Mouse (Mus musculus): ENCODE data around the gene Slc35d1.
"Not testable (repeated sequence)": the region's sequence is repeated elsewhere in the genome, so short reads cannot be mapped to it uniquely, and the experiment has no call there.

Gene Slc35d1

GRCm38 (mm10) chr4:103188786-103189640, 26.0 kb downstream of the Slc35d1 start:
- no peak for DNase-seq (ENCODE audit: low spot score)

DNA sequence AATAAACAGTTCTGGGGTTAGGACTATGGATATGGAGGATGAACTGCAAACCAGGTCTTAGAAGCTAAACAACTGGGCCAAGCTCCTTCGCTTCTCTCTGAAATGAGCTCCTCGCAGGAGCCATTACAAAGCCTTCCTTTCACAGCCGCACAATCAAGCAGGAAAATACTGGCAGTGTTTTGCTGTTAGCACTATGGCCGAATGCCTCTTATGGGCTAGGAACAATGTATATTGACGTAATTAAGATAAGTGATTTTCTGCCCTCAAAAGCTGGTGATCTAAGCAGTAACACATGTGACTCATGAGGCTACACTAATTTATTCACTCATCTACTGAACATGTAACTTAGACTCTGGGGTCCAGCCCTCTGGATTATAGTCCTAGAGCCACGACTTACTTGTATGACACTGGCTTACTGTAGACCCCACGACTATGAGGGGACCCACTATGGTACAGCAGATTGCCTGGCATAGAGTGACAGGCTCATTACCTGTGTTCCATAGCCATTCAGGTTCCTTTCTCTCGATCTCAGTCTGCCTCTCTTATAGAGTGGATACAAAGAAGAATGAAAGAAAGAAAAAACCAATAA, 34.6 kb downstream of the Slc35d1 start:
- peak; percentile 13 for DNase-seq (ENCODE audit: low spot score)

DNA sequence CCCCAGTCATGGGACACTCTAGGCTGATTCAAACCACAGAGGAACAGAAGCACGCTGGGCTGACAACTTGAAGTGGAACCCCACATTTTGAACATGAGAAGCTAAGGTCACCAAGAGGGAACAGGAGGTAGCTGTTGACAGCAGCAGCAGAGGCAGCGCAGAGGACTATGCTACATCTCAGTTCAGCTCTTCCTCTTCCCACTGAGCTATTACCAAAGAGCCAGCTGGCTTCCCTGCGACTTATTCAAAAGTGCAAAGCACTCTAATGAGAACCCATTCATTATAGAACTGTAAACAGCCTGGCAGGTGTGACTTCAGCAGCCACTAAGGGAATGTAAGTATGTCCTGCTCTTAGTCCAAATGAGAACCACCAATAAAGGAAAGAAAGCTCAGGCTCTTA, 35.4 kb downstream of the Slc35d1 start:
- no peak for DNase-seq (ENCODE audit: low spot score)

GRCm38 (mm10) chr4:103178635-103179318, 36.2 kb downstream of the Slc35d1 start:
- no peak for DNase-seq (ENCODE audit: low spot score)

DNA sequence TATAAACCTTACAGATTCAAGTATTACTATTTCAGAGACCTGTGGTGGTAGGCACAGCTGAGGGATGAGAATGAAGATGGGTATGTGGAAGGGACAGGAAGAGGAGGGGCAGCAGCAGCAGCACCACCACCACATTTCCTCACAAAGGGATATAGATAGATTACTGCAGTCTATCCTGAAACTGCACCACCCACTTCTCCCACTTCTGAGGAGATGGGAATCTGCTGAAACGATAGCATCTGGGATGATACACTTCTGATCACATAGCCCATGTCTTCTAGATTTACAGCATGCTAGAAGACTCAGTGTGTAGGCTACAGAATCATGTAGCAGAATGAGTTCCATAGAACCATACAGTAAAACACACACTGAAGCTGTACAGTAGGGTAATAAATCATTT, 37.3 kb downstream of the Slc35d1 start:
- no peak for DNase-seq (ENCODE audit: low spot score)

- no peak for DNase-seq (ENCODE audit: low spot score)
Measured at GRCm38 (mm10) chr4:103174001-103174400, 41.0 kb downstream of the Slc35d1 start.

DNA sequence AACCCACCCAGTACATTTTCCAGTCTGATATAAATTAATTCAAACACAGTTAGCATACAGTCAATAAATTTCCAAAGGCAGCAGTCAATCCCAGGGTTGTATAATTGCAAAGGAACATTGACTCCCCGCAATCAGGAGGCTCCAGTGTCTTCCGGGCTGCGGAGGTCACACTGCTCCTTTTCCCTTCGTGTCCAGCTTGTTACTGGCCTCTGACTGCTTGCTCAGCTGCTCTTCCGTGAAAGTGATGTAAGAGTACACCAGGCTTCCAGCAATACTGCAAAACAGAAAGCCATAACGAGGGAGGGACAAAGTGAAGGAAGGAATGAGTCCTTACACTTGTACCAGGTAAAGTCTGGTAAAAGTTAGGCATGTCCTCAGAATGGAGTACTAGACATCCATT, 41.5 kb downstream of the Slc35d1 start:
- no peak for DNase-seq (ENCODE audit: low spot score)

DNA sequence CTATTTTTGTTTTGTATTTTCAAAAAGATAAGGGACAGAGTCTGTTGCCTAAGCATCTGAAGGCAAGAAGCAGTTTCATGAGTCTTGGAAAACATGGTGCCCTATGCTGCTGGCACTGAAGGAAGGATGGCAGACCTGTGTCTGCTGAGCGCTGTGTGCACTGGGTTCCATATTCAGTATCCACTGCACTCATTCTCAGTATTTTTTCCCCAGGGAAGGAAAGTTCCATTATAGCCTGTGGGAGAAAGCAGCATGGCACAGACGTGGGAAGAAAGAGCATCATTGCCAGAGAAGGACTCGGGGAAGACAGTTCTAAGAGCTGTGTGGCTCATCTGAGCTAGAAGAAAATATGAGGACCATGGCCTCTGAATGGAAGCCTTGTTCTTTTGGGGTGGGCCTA, 43.7 kb downstream of the Slc35d1 start:
- DNase-seq (ENCODE audit: low spot score), result no peak

GRCm38 (mm10) chr4:103166198-103166597, 48.8 kb downstream of the Slc35d1 start:
- DNase-seq (ENCODE audit: low spot score), result not testable (repeated sequence)

DNA sequence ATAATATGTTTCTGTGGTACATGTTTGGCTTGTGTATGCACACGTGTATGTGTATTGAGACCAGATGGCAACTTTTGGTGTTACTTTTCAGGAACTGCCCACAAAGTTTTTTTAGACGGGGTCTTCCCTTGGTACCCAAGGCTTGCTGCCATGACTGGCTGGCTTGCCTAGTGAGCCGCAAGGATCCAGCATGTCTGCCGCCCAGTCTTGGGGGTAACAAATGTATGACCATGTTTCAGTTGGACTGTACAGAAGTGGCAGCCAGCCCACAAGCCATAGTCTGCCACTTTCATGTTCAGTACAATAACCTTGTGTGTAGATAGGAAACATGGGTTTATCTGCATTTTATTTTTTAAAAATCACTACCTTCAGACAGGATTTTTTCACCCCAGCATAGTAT, 56.2 kb downstream of the Slc35d1 start:
- DNase-seq (ENCODE audit: low spot score), result no peak

DNA sequence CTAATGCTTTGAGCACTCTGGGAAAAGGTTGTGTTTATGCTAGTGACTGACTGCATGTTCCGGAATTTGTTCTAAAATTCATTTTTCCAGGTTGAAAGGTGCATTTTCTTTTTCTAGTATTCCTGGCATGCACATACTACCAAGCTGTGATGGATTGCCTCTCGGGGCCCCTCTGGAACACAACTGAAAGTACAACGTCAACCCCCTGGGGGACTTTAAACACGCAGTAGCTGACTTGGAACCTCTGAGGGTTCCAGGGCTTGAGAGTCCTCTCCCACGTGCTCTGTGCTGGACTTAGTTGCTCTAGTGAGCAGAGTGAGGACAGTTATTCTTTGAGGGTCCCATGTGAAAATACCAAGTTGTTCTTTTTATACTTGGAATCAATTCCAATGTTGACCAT, 63.0 kb downstream of the Slc35d1 start:
- no peak for DNase-seq (ENCODE audit: low spot score)

DNA sequence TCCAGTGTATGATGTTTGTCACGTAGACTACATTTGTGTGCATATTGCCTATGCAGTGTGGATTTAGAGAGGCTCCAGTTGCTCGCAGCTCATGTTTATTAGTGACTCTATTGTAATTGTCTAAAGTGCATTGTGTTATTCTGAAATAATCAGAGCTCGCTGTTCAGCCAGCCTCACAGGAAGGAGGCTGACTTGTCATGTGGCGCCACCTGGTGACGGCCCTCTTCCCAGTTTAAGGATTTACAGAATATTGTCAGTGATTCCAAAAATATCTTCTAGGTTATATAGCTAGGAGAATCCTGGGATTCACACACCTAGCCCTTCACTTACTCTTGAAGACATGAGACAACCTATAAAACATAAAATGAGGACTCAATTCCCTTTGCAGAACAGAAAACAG, 68.6 kb downstream of the Slc35d1 start:
- DNase-seq (ENCODE audit: low spot score), result peak; percentile 89

DNA sequence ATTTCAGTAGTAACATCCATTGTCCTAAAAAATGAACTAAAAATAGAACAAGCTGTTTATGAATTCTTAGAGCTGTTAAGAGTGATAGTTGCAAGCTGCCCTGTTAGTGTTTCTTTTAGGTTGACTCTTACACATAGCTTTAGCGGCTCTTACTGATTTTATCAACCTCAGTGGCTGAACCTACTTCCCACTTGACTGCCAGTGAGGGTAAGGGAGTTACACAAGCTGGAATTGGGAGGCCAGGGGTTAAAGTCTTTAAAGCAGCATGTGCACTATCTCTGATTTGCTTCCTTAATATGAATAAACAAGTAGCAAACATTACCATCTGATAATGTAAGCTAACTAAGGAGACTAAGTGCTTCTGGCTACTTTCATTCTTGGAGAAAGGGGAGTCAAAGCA, 78.0 kb downstream of the Slc35d1 start:
- no peak for DNase-seq (ENCODE audit: low spot score)

DNA sequence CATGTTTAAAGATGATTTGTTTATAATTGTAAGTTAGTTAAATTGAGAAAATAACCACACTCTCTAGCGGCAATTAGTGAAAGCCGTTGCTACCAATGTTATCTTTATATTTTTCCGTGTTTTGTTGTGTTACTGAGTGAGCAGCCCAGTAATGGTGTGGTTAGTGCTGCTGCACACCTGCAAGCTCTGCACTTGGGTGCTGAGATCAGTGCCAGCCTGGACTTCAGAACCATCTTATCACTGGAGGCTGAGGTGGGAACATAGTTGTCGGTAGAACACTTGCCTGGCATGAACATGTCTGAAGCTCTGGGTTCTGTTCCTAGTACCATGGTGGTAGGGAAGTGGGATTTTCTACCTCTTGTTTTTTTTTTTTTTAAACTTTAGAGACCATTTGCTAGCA, 88.4 kb downstream of the Slc35d1 start:
- DNase-seq (ENCODE audit: low spot score), result no peak

DNA sequence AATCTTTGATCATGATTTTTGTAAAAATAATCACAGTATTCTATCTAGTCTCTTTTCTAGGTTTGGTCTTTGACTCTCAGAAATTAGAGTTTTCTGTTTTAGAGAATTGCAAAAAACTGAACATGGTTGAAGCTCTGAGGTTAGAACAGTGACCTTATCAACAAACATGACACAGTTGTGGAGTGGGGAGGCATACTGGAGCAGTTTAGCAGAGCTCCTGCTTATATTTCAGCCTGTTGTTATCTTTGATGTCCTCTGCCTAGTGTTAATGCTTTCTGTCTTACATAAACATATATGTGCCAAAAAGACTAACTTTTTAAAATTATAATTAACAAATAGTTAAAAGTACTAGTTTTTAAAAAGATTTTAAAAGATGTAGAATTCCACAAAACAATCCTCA, 91.4 kb downstream of the Slc35d1 start:
- DNase-seq (ENCODE audit: low spot score), result no peak

DNA sequence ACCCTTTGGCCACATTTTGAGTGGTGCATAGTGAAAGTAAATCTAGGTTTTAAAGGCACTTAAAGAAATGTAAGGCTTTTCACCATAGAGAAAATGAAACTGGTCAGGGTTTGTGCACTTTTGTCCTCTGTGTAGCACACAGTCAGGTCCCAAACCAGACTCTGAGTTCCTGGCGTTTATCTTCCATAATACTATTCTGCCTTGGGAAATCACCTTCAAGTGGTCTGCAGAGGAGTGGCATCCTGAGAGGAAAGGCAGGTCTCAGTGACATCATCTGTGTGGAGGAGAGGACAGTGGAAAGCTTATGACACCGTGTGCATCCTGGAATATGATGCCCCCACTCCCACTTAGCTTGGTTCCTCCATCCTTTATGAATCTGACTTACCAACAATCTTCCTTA, 91.9 kb downstream of the Slc35d1 start:
- DNase-seq (ENCODE audit: low spot score), result no peak

DNA sequence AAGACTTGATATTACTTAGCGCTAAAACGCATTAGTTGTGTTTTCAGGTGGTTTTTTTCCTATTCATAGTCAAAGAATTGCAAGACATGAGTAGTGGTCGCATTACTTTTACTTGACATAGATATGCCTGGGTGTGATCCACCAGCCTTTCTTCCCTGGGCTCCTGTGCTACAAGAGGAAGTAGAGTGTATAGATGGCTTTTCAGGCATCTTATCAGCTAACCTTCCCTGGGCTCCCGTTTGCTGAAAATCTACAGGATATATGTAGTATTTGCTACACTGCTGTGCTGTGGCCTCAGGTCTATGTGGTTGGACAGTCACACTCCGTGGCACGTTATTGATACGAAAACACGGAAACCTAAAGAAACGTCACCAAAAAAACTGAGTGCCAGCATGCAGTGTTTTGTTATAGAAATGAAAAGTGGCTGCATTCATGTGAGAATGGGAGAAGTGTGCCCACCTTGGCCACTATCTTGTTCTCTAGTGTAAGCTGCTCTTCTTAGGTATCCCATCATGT, 94.0 kb downstream of the Slc35d1 start:
- no peak for DNase-seq (ENCODE audit: low spot score)

Data from retina, embryonic 14.5 days (tissue).